Mouse (Mus musculus) hindbrain, embryonic 14.5 days (tissue): ENCODE data around the gene Bag3. TPM values are rescaled to one million over a fixed set of nuclear protein-coding genes. Genes with fewer than 3 reads are reported as not detected.

ENCODE experiments used
- microRNA-seq: library from miRNA; unstranded; fragments of <30 nt; microRNA quantifications from one replicate; pipeline ENCODE4, GENCODE M21; 2016
- polyA plus RNA-seq: library from polyadenylated mRNA; unstranded; fragments of >200 nt; fragmentation: Nextera tagmentation; extraction: Ambion mirVana; gene quantifications from 2 replicates; pipeline ENCODE4 v1.2.1, GENCODE M21; 2014

The Bag3 gene
- polyA plus RNA-seq, 1 experiment from 2014 or later: 3.4 TPM

Small RNA genes within 50 kb of the gene (microRNA-seq; reads per million reads assigned to microRNA genes)
- gene Gm24365: not detected

Other genes with a start within 250 kb of the Bag3 start
- gene BC017158, start 225.4 kb upstream of the Bag3 start, polyA plus RNA-seq: 23.6 and 23.9 TPM in 2 replicates
- gene Rgs10, start 104.9 kb upstream of the Bag3 start, polyA plus RNA-seq: 56.7 and 56.9 TPM in 2 replicates
- gene Tial1, start 61.9 kb upstream of the Bag3 start, polyA plus RNA-seq: 33.7 and 37.1 TPM in 2 replicates
- gene Inpp5f, start 87.7 kb downstream of the Bag3 start, polyA plus RNA-seq: 418 and 450 TPM in 2 replicates
- 50.9 and 52.2 TPM in 2 replicates for gene Mcmbp, start 216.9 kb downstream of the Bag3 start, polyA plus RNA-seq
- gene Sec23ip, start 221.3 kb downstream of the Bag3 start, polyA plus RNA-seq: 34.8 and 37.7 TPM in 2 replicates